Mouse (Mus musculus) urinary bladder, postnatal 4 days (tissue): ENCODE measurements around the gene Trpm8.

Source experiments
- DNase-seq, 2 experiments: peaks; one replicate each; pipeline ENCODE4 v3.0.0; 2021 to 2022; ENCODE audit warnings: low spot score in 2 of 2

The Trpm8 gene

GRCm38 (mm10) chr1:88284228-88284945 lies 6.9 kb downstream of the Trpm8 start:
- DNase-seq: no peak

DNA sequence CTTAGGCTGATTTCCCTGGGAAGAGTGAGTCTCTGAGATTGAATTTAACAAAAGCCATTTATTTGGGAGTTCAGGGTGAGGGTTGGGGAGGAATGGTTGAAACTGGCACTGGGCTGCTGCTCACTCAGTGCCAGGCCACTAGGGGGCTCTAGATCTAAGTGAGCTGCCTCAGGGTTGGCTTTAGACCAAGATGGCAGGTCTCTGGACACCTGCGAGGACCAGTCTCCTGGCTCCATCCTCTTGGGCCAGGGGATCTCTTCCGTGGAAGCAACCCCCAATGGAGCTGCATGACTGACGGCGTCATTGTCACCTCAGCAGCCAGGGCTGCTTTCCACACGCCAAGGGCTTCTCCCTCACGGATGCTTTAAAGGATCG lies 7.5 kb downstream of the Trpm8 start:
- peak; percentile 37 to 82 for DNase-seq

DNA sequence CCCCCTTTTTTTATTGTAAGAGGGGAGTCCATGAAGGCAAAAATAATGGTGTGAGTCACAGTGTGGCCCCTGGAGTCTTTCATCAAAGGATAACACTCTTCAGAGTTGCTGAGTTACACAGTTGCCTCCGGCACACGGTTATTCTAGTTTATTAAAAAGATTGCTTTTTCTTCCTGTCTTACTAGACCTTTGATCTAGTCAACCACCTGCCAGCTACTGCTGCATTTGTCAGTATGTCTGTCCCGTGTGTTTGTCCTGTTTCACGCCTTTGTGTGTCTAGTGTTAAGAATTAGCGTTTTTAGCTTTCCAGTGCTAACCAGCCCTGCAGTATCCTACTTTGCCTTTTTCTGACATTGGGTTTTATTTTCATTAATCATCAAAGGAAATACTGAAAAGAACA lies 8.2 kb downstream of the Trpm8 start:
- DNase-seq: no peak

- DNase-seq: peak in 1 of 2 experiments; percentile 78
Measured at GRCm38 (mm10) chr1:88286136-88286845, 8.8 kb downstream of the Trpm8 start.

GRCm38 (mm10) chr1:88286887-88287696 lies 9.6 kb downstream of the Trpm8 start:
- DNase-seq: peak in 1 of 2 experiments; percentile 77

DNA sequence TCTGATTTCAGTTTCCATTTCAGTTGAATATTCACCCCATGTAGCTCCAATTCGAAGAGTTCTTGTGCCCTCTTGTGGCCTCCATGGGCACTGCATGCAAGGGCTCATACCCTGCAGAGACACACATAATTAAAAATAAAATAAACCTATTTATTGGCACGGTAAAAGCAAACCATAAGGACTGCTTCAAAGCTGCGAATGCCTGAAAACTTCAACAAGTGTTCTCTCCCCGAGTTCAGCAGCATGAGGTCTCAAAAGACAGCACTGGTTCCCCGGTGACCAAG lies 10.2 kb downstream of the Trpm8 start:
- peak; percentile 43 to 83 for DNase-seq

DNA sequence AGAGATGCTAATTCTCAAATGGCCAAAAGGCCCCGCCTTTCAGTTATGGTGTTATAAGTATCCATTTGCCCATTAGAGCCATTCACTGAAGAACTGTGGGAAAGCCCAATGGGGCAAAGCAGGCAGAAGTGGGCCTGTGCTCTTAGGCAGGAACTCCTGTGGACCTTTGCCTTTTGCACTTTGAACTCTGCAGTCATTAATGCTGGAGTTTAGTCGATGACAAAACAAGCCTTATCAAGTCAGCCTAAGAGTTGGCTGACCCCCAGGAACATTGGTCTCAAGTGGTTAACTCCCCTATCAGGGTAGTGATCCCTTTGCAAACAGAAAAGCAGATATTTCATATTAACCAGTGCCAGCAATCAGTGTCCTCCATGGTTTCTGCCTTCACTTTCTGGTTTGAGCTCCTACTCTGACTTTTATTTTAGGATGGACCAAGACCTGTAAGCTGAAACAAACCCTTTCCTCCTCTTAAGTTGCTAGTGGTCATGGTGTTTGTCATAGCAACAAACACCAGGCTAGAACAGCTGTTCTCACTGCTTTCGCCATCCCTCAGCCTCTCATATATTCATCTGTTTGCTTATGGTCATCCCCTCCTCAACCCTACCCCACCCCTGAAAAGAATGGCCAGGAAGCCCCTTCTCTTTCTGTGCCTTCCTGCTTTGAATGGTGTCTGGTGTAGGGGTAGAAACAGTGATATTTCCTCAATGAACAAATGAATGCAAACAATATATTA lies 10.8 kb downstream of the Trpm8 start:
- no peak for DNase-seq

- DNase-seq: no peak
Measured at GRCm38 (mm10) chr1:88288789-88289127, 11.3 kb downstream of the Trpm8 start.

DNA sequence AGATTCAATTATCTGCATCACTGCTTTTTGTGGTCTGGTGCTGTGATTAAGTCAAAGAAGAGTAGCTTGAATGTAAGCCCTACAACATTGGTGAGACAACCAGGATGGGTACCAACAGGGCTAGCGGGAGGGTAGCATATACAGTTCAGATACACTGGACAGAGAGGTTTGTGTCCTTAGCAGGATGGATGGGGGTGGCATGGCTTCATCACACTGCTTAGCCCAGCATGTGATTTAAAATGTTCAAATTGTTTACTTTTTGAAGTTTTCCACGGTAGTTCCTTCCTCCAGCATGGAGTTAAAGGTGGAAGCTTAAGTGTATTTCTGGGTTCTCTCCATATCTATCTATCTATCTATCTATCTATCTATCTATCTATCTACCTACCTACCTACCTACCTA lies 11.7 kb downstream of the Trpm8 start:
- peak in 1 of 2 experiments; percentile 57 for DNase-seq

DNA sequence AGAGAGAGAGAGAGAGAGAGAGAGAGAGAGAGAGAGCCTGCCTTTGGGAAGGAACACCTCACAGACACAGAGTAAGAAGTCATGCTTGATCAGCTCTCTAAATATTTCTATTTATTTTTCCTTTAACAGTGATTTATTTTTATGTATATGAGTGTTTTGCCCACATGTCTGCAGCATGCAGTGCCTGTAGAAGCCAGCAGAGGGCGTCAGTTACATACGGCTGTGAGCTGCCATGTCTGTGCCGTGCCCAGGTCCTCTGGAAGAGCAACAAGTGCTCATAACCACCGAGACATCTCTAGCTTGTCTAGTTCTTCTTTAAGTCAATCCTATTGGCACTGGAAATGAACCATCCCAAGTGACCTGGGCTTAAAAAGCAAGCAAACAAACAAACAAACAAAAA lies 12.5 kb downstream of the Trpm8 start:
- DNase-seq: peak; percentile 45 to 92

- DNase-seq: peak in 1 of 2 experiments; percentile 60
Measured at GRCm38 (mm10) chr1:88290511-88290910, 13.1 kb downstream of the Trpm8 start.

DNA sequence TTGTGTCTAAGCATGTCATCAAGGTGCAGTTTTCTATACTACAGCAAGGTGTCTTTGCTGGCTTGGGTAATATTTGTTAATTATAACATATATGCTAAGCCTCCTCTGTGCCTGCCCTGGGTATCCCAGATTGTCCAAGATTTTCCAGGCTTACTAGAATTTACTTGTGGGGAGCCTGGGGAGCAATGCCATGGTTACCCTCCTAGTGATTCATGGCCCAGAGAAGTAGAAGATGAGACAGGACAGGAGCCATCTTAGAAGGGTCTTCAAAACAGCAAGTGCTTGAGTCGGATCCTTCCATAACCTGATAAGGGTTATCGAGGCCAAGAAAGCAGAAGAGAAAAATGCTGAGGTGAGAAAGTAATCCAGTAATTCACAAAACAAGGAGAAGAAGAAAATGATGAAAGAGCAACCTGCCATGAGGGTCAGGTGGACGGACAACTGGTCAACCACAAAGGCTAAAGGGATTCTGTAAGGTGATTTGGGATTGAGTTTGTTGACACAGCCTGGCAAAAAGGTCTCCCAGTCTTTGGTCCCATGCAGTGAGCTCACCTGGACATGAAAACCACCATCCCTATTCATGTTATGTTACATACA lies 14.0 kb downstream of the Trpm8 start:
- DNase-seq: peak in 1 of 2 experiments; percentile 58

DNA sequence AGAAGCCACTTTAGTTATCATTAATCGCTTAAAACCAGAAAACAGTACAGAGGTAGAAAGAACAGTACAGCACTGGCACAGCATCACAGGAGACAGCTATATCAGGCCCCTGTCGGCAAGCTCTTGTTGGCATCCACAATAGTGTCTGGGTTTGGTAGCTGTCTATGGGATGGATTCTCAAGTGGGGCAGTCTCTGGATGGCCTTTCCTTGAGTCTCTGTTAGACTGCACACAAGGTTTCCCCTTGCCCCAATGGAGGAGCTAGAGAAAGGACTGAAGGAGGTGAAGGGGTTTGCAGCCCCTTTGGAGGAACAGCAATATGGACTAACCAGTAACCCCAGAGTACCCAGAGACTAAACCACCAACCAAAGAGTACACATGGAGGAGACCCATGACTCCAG lies 14.6 kb downstream of the Trpm8 start:
- no peak for DNase-seq

DNA sequence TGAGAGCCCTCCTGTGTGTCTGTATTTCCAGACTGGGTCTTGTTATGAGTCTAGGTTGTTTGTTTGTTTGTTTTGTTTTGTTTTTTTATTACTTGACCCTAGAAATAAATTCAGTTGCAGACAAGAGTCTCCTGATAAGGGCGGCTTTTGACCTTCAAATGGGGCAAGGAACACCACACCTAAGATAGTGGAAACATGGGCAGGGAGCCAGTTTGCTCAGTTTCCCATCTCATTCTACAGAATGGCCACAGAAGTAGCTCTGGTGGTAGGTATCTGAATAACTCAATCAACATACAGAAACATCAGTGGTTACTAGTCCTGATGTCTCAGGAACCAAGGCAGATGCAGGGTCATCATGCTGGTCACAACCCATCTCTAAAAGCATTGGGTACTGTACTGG lies 17.2 kb downstream of the Trpm8 start:
- peak in 1 of 2 experiments; percentile 76 for DNase-seq

DNA sequence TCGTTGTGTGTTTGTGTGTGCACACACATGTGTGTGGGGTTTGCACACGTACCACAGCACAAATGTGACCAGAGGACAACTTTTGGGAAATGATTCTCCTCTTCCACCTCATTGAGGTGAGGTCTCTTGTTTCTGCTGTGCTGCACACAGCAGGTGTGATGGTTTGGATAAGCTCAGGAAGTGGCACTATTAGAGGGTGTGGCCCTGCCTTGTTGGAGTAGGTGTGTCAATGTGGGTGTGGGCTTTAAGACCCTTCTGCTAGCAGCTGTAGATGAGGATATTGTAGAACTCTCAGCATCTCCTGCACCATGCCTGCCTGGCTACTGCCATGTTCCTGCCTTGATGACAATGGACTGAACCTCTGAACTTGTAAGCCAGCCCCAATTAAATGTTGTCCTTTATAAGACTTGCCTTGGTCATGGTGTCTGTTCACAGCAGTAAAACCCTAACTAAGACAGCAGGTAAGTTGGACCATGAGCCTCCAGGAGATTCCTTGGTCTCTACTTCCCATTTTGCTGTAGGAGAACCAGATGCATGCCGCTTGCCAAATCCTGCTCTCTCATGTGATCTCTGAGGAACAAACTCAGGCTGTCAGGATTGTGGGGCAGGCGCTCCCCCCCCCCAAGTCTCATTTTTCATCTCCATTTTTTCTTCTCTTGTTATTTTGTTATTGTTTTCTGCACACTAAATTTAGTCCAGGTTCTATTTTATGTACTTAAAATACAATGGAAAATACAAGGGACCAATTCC lies 18.9 kb downstream of the Trpm8 start:
- DNase-seq: no peak

GRCm38 (mm10) chr1:88297480-88298258 lies 20.2 kb downstream of the Trpm8 start:
- DNase-seq: no peak

GRCm38 (mm10) chr1:88298686-88299528 lies 21.4 kb downstream of the Trpm8 start:
- no peak for DNase-seq

DNA sequence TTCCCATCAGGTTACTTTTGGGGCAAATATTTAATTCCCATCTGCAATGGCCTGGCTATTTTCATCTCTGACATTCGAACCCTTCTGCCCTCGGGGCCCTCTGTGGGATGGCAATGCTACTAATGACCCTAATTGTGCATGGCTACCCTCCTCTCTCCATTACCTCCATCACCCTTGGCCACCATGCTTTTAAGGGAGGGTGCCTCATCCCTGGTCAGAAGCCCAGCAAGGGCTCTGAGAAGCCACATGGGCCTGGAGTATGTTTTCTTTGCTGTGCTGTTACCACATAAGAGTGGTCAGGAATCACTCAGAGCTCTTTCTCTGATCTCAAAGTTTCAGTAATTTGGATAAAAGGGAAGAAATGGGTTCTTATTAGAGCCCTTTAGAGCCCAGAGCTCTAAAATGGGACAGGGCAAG lies 22.1 kb downstream of the Trpm8 start:
- DNase-seq: no peak
